Mouse (Mus musculus): ENCODE measurements around the gene Slc47a2. TPM values are rescaled to one million over a fixed set of nuclear protein-coding genes. Genes with fewer than 3 reads are reported as not detected.

The Slc47a2 gene
- total RNA-seq, 4 experiments from 2014 or later: not detected

GRCm38 (mm10) chr11:61283414-61284049, 59.1 kb downstream of the Slc47a2 start:
- no peak for DNase-seq (ENCODE audit: low spot score in 2 of 2)

- DNase-seq (ENCODE audit: low spot score in 2 of 2): no peak
Measured at GRCm38 (mm10) chr11:61278445-61279077, 64.1 kb downstream of the Slc47a2 start.

- DNase-seq (ENCODE audit: low spot score in 2 of 2): no peak
Measured at GRCm38 (mm10) chr11:61277937-61278336, 64.7 kb downstream of the Slc47a2 start.

GRCm38 (mm10) chr11:61276482-61276881, 66.2 kb downstream of the Slc47a2 start:
- no peak for DNase-seq (ENCODE audit: low spot score in 2 of 2)

- no peak for DNase-seq (ENCODE audit: low spot score in 2 of 2)
Measured at GRCm38 (mm10) chr11:61275106-61275505, 67.6 kb downstream of the Slc47a2 start.

GRCm38 (mm10) chr11:61274421-61274820, 68.2 kb downstream of the Slc47a2 start:
- DNase-seq (ENCODE audit: low spot score in 2 of 2): no peak

- no peak for DNase-seq (ENCODE audit: low spot score in 2 of 2)
Measured at GRCm38 (mm10) chr11:61273928-61274327, 68.7 kb downstream of the Slc47a2 start.

- DNase-seq (ENCODE audit: low spot score in 2 of 2): no peak
Measured at GRCm38 (mm10) chr11:61271612-61272011, 71.0 kb downstream of the Slc47a2 start.

- no peak for DNase-seq (ENCODE audit: low spot score in 2 of 2)
Measured at GRCm38 (mm10) chr11:61270406-61270805, 72.3 kb downstream of the Slc47a2 start.

- no peak for DNase-seq (ENCODE audit: low spot score in 2 of 2)
Measured at GRCm38 (mm10) chr11:61268626-61269349, 73.9 kb downstream of the Slc47a2 start.

GRCm38 (mm10) chr11:61266551-61267533, 75.8 kb downstream of the Slc47a2 start, which contains the start of gene Aldh3a2:
TSS of gene Aldh3a2 (minus strand) at chr11:61267464.
- DNase-seq (ENCODE audit: low spot score in 2 of 2): peak; percentile 88 to 89

GRCm38 (mm10) chr11:61263841-61264240, 78.8 kb downstream of the Slc47a2 start:
- no peak for DNase-seq (ENCODE audit: low spot score in 2 of 2)

GRCm38 (mm10) chr11:61262516-61262915, 80.1 kb downstream of the Slc47a2 start:
- no peak for DNase-seq (ENCODE audit: low spot score in 2 of 2)

- DNase-seq (ENCODE audit: low spot score in 2 of 2): no peak
Measured at GRCm38 (mm10) chr11:61259106-61259505, 83.6 kb downstream of the Slc47a2 start.

- DNase-seq (ENCODE audit: low spot score in 2 of 2): no peak
Measured at GRCm38 (mm10) chr11:61252807-61253206, 89.9 kb downstream of the Slc47a2 start.

GRCm38 (mm10) chr11:61251741-61252140, 90.9 kb downstream of the Slc47a2 start:
- no peak for DNase-seq (ENCODE audit: low spot score in 2 of 2)

Other genes starting within 250 kb of the Slc47a2 start
- under 1 TPM in 3 of 4 experiments, not detected in 1; 0.19 to 0.29 (median 0.19) TPM for gene Tnfrsf13b, start 216.1 kb downstream of the Slc47a2 start, total RNA-seq (2022)
- 10 to 100 TPM; 13.3 to 16.1 (median 15.7) TPM for gene Usp22, start 167.8 kb downstream of the Slc47a2 start, total RNA-seq (2022)
- under 1 TPM; 0.36 to 0.81 (median 0.55) TPM for gene Aldh3a1, start 135.3 kb downstream of the Slc47a2 start, total RNA-seq (2022)
- gene Aldh3a2, start 75.4 kb downstream of the Slc47a2 start, total RNA-seq (2022): 10 to 100 TPM in 3 of 4 experiments, 1 to 10 TPM in 1; 9.5 to 16.0 (median 13.4) TPM
- 10 to 100 TPM; 13.9 to 19.3 (median 16.7) TPM for gene Slc47a1, start 35.5 kb upstream of the Slc47a2 start, total RNA-seq (2022)
- gene Rnf112, start 111.3 kb upstream of the Slc47a2 start, total RNA-seq (2022): under 1 TPM in 1 of 4 experiments, not detected in 3; 0.08 TPM
- gene Mfap4, start 142.6 kb upstream of the Slc47a2 start, total RNA-seq (2022): 1 to 10 TPM; 3.1 to 7.2 (median 4.4) TPM
- 1 to 10 TPM; 2.0 to 4.6 (median 2.3) TPM for gene Mapk7, start 151.5 kb upstream of the Slc47a2 start, total RNA-seq (2022)
- gene B9d1, start 162.3 kb upstream of the Slc47a2 start, total RNA-seq (2022): 1 to 10 TPM; 2.9 to 7.2 (median 4.7) TPM
- gene Epn2, start 236.8 kb upstream of the Slc47a2 start, total RNA-seq (2022): 10 to 100 TPM; 18.3 to 23.2 (median 21.5) TPM